Mouse (Mus musculus) neural tube, embryonic 14.5 days (tissue): ENCODE data around the gene Fam222b. TPM values are rescaled to one million over a fixed set of nuclear protein-coding genes. Genes with fewer than 3 reads are reported as not detected.
A peak's percentile ranks its signal among the peaks of the same experiment; 100 is the strongest.

Experiments
- ATAC-seq: fragments of 200-750 bp; cut with Nextera tagmentation; 2 replicates; pipeline ENCODE4 v1.8.0; 2017; ENCODE audit warnings: low read depth, mild to moderate bottlenecking, moderate TSS enrichment, moderate library complexity
- H3K27ac ChIP-seq: fragments of 300-500 bp; sonication (generic); 2 replicates; pipeline ENCODE4 v1.5.1; 2014; ENCODE audit warnings: low read depth, mild to moderate bottlenecking, control low read depth, low read length, moderate library complexity, mixed read lengths
- H3K27me3 ChIP-seq: fragments of 300-500 bp; sonication (generic); 2 replicates; pipeline ENCODE4 v1.6.1; 2014; ENCODE audit warnings: low read length; ENCODE audit not compliant: control insufficient read depth, insufficient read depth
- H3K36me3 ChIP-seq: fragments of 300-500 bp; sonication (generic); 2 replicates; pipeline ENCODE4 v1.6.1; 2014; ENCODE audit warnings: low read length, mixed read lengths; ENCODE audit not compliant: control insufficient read depth, insufficient read depth
- H3K4me1 ChIP-seq: fragments of 300-500 bp; sonication (generic); 2 replicates; pipeline ENCODE4 v1.6.1; 2014; ENCODE audit warnings: low read length; ENCODE audit not compliant: control insufficient read depth, insufficient read depth
- H3K4me2 ChIP-seq: fragments of 300-500 bp; sonication (generic); 2 replicates; pipeline ENCODE4 v1.6.1; 2014; ENCODE audit warnings: mild to moderate bottlenecking, low read depth, low read length, control low read depth
- H3K4me3 ChIP-seq: fragments of 300-500 bp; sonication (generic); 2 replicates; pipeline ENCODE4 v1.5.1; 2014; ENCODE audit warnings: low read depth, low read length, control low read depth, mixed read lengths
- H3K9ac ChIP-seq: fragments of 300-500 bp; sonication (generic); replicated peaks from 2 replicates; pipeline ENCODE4 v1.6.1; 2014; ENCODE audit warnings: low read depth, mild to moderate bottlenecking, control low read depth, low read length, mixed read lengths
- H3K9me3 ChIP-seq: fragments of 300-500 bp; sonication (generic); 2 replicates; pipeline ENCODE4 v1.6.1; 2016; ENCODE audit warnings: low read length; ENCODE audit not compliant: control insufficient read depth
- WGBS: fragments of 180-500 bp; shearing (Covaris S2); extraction: QIAGEN DNeasy Blood & Tissue Kit; methylation state at CpG from one replicate; pipeline ENCODE4 v1.1.7; 2014; 5-methylcytosine and 5-hydroxymethylcytosine counted together
- polyA plus RNA-seq: library from polyadenylated mRNA; unstranded; fragments of >200 nt; fragmentation: Nextera tagmentation; extraction: Ambion mirVana; gene quantifications from 2 replicates; pipeline ENCODE4 v1.2.1, GENCODE M21; 2014

Gene Fam222b
- polyA plus RNA-seq, 1 experiment from 2014 or later, result 29.3 TPM

- Histone ChIP-seq H3K36me3 (peaks cover 44% of the 10 kb centered on the region), H3K9me3 (no peaks in the 10 kb centered on the region), H3K4me1 (peaks cover 25% of the 10 kb centered on the region), H3K27me3 (no peaks in the 10 kb centered on the region), H3K4me3 (no peak overlapping the region), H3K4me2 (no peak overlapping the region), H3K27ac (peak overlapping the region; percentile 50), H3K9ac (no peak overlapping the region)
- ATAC-seq, result 0 out of 2 replicates have a peak, but pooled peaks have one; percentile 19
- WGBS, result 60% methylated on average over 13 of the region's 13 CpGs
Measured at GRCm38 (mm10) chr11:78153778-78154177, 59.3 kb downstream of the Fam222b start.

GRCm38 (mm10) chr11:78155674-78156073, 61.2 kb downstream of the Fam222b start:
- Histone ChIP-seq H3K27me3 (no peaks in the 10 kb centered on the region), H3K4me2 (no peak overlapping the region), H3K9me3 (no peaks in the 10 kb centered on the region), H3K36me3 (peaks cover 47% of the 10 kb centered on the region), H3K27ac (no peak overlapping the region), H3K9ac (no peak overlapping the region), H3K4me3 (no peak overlapping the region), H3K4me1 (peaks cover 26% of the 10 kb centered on the region)
- ATAC-seq, result no peak
- 66% methylated on average over 5 of the region's 5 CpGs for WGBS

- Histone ChIP-seq H3K4me1 (peaks cover 26% of the 10 kb centered on the region), H3K36me3 (peaks cover 53% of the 10 kb centered on the region), H3K27me3 (no peaks in the 10 kb centered on the region), H3K4me2 (no peak overlapping the region), H3K4me3 (no peak overlapping the region), H3K27ac (no peak overlapping the region), H3K9ac (no peak overlapping the region), H3K9me3 (no peaks in the 10 kb centered on the region)
- no peak for ATAC-seq
- WGBS, result 73% methylated on average over 6 of the region's 6 CpGs
Measured at GRCm38 (mm10) chr11:78156156-78156699, 61.8 kb downstream of the Fam222b start.

GRCm38 (mm10) chr11:78159096-78159495, 64.6 kb downstream of the Fam222b start:
- Histone ChIP-seq H3K4me1 (peaks cover 32% of the 10 kb centered on the region), H3K4me2 (no peak overlapping the region), H3K36me3 (peaks cover 61% of the 10 kb centered on the region), H3K27me3 (no peaks in the 10 kb centered on the region), H3K27ac (no peak overlapping the region), H3K4me3 (no peak overlapping the region), H3K9ac (no peak overlapping the region), H3K9me3 (no peaks in the 10 kb centered on the region)
- peak; percentile 18; the same call in 1 of the 2 replicates for ATAC-seq
- WGBS, result 24% methylated on average over 2 of the region's 2 CpGs

- ATAC-seq, result no peak
- peaks cover 58% of the 10 kb centered on the region for H3K36me3 ChIP-seq
- no peak overlapping the region for H3K27ac ChIP-seq
- H3K9me3 ChIP-seq, result no peaks in the 10 kb centered on the region
- no peak overlapping the region for H3K4me2 ChIP-seq
- peaks cover 28% of the 10 kb centered on the region for H3K4me1 ChIP-seq
- 85% methylated on average over 7 of the region's 7 CpGs for WGBS
- H3K27me3 ChIP-seq, result no peaks in the 10 kb centered on the region
- H3K9ac ChIP-seq, result no peak overlapping the region
- H3K4me3 ChIP-seq, result no peak overlapping the region
Measured at GRCm38 (mm10) chr11:78159557-78159956, 65.1 kb downstream of the Fam222b start.

- 90% methylated on average over 18 of the region's 18 CpGs for WGBS
- Histone ChIP-seq H3K27ac (no peak overlapping the region), H3K9me3 (no peaks in the 10 kb centered on the region), H3K9ac (no peak overlapping the region), H3K27me3 (no peaks in the 10 kb centered on the region), H3K36me3 (peaks cover 52% of the 10 kb centered on the region), H3K4me1 (peaks cover 26% of the 10 kb centered on the region), H3K4me3 (no peak overlapping the region), H3K4me2 (no peak overlapping the region)
- no peak for ATAC-seq
Measured at GRCm38 (mm10) chr11:78160171-78160570, 65.7 kb downstream of the Fam222b start.

GRCm38 (mm10) chr11:78160675-78161074, 66.2 kb downstream of the Fam222b start:
- no peak for ATAC-seq
- H3K27ac ChIP-seq, result no peak overlapping the region
- 87% methylated on average over 3 of the region's 3 CpGs for WGBS
- no peak overlapping the region for H3K4me3 ChIP-seq
- H3K9me3 ChIP-seq, result no peaks in the 10 kb centered on the region
- H3K4me1 ChIP-seq, result peaks cover 28% of the 10 kb centered on the region
- H3K4me2 ChIP-seq, result no peak overlapping the region
- H3K9ac ChIP-seq, result no peak overlapping the region
- no peaks in the 10 kb centered on the region for H3K27me3 ChIP-seq
- peaks cover 51% of the 10 kb centered on the region for H3K36me3 ChIP-seq

- H3K9me3 ChIP-seq, result no peaks in the 10 kb centered on the region
- peaks cover 51% of the 10 kb centered on the region for H3K36me3 ChIP-seq
- peaks cover 32% of the 10 kb centered on the region for H3K4me1 ChIP-seq
- no peak overlapping the region for H3K27ac ChIP-seq
- no peak for ATAC-seq
- 93% methylated on average over 14 of the region's 14 CpGs for WGBS
- no peak overlapping the region for H3K4me3 ChIP-seq
- no peaks in the 10 kb centered on the region for H3K27me3 ChIP-seq
- H3K4me2 ChIP-seq, result no peak overlapping the region
- no peak overlapping the region for H3K9ac ChIP-seq
Measured at GRCm38 (mm10) chr11:78161169-78161568, 66.7 kb downstream of the Fam222b start.

- ATAC-seq, result no peak
- H3K4me2 ChIP-seq, result peak overlapping the region; percentile 62; the same call in 1 of the 2 replicates
- H3K36me3 ChIP-seq, result peaks cover 50% of the 10 kb centered on the region
- H3K4me3 ChIP-seq, result peak overlapping the region; percentile 3; the same call in 1 of the 2 replicates
- peak overlapping the region; percentile 98 for H3K27ac ChIP-seq
- H3K4me1 ChIP-seq, result peaks cover 32% of the 10 kb centered on the region
- no peaks in the 10 kb centered on the region for H3K9me3 ChIP-seq
- 36% methylated on average over 4 of the region's 4 CpGs for WGBS
- no peaks in the 10 kb centered on the region for H3K27me3 ChIP-seq
- H3K9ac ChIP-seq, result peak overlapping the region; percentile 97; the same call in 1 of the 2 replicates
Measured at GRCm38 (mm10) chr11:78161968-78162367, 67.5 kb downstream of the Fam222b start.
